Mouse (Mus musculus): Measurements from ENCODE around the gene Ddx25. TPM values are rescaled to one million over a fixed set of nuclear protein-coding genes. Genes with fewer than 3 reads are reported as not detected.
A peak's percentile ranks its signal among the peaks of the same experiment; 100 is the strongest.

The Ddx25 gene
- polyA plus RNA-seq, 1 experiment from 2014 or later: 1.2 TPM

GRCm38 (mm10) chr9:35543099-35543860 is 15.0 kb downstream of the Ddx25 start:
- H3K9me3 ChIP-seq (ENCODE audit: control insufficient read depth, low read length): no peaks in the 10 kb centered on the region
- no peak overlapping the region for H3K4me3 ChIP-seq (ENCODE audit: low read length)
- H3K27ac ChIP-seq (ENCODE audit: low read length): no peak overlapping the region
- H3K36me3 ChIP-seq (ENCODE audit: control insufficient read depth, insufficient read depth, low read length): no peaks in the 10 kb centered on the region
- 83% methylated on average over 14 of the region's 14 CpGs for WGBS
- no peaks in the 10 kb centered on the region for H3K27me3 ChIP-seq (replicated peaks; ENCODE audit: control insufficient read depth, insufficient read depth, low read length)
- no peaks in the 10 kb centered on the region for H3K4me1 ChIP-seq (ENCODE audit: control insufficient read depth, insufficient read depth, low read length)
- no peak overlapping the region for H3K4me2 ChIP-seq (ENCODE audit: low read depth, low read length)
- H3K9ac ChIP-seq (ENCODE audit: low read depth, low read length): no peak overlapping the region
- ATAC-seq: no peak

GRCm38 (mm10) chr9:35541941-35542340 is 16.4 kb downstream of the Ddx25 start:
- no peaks in the 10 kb centered on the region for H3K4me1 ChIP-seq (ENCODE audit: control insufficient read depth, insufficient read depth, low read length)
- H3K4me2 ChIP-seq (ENCODE audit: low read depth, low read length): no peak overlapping the region
- H3K9ac ChIP-seq (ENCODE audit: low read depth, low read length): no peak overlapping the region
- no peak overlapping the region for H3K4me3 ChIP-seq (ENCODE audit: low read length)
- no peak for ATAC-seq
- WGBS: 62% methylated on average over 6 of the region's 6 CpGs
- H3K36me3 ChIP-seq (ENCODE audit: control insufficient read depth, insufficient read depth, low read length): no peaks in the 10 kb centered on the region
- H3K27me3 ChIP-seq (replicated peaks; ENCODE audit: control insufficient read depth, insufficient read depth, low read length): no peaks in the 10 kb centered on the region
- H3K9me3 ChIP-seq (ENCODE audit: control insufficient read depth, low read length): no peaks in the 10 kb centered on the region
- no peak overlapping the region for H3K27ac ChIP-seq (ENCODE audit: low read length)

- Histone ChIP-seq H3K9me3 (ENCODE audit: control insufficient read depth, low read length) (no peaks in the 10 kb centered on the region), H3K36me3 (ENCODE audit: control insufficient read depth, insufficient read depth, low read length) (no peaks in the 10 kb centered on the region), H3K9ac (ENCODE audit: low read depth, low read length) (no peak overlapping the region), H3K4me1 (ENCODE audit: control insufficient read depth, insufficient read depth, low read length) (no peaks in the 10 kb centered on the region), H3K4me2 (ENCODE audit: low read depth, low read length) (no peak overlapping the region), H3K27ac (ENCODE audit: low read length) (no peak overlapping the region), H3K4me3 (ENCODE audit: low read length) (no peak overlapping the region), H3K27me3 (replicated peaks; ENCODE audit: control insufficient read depth, insufficient read depth, low read length) (no peaks in the 10 kb centered on the region)
- peak; percentile 80 for ATAC-seq
- WGBS: 5% methylated on average over 6 of the region's 6 CpGs
These were observed 16.8 kb downstream of the Ddx25 start for GRCm38 (mm10) chr9:35541488-35541887.

GRCm38 (mm10) chr9:35541024-35541423 is 17.3 kb downstream of the Ddx25 start:
- WGBS: 82% methylated on average over 5 of the region's 5 CpGs
- ATAC-seq: peak; percentile 19; the same call in 1 of the 2 replicates

GRCm38 (mm10) chr9:35539001-35539750 is 19.2 kb downstream of the Ddx25 start:
- Histone ChIP-seq H3K9ac (ENCODE audit: low read depth, low read length) (no peak overlapping the region), H3K36me3 (ENCODE audit: control insufficient read depth, insufficient read depth, low read length) (no peaks in the 10 kb centered on the region), H3K9me3 (ENCODE audit: control insufficient read depth, low read length) (no peaks in the 10 kb centered on the region), H3K27me3 (replicated peaks; ENCODE audit: control insufficient read depth, insufficient read depth, low read length) (no peaks in the 10 kb centered on the region), H3K4me1 (ENCODE audit: control insufficient read depth, insufficient read depth, low read length) (no peaks in the 10 kb centered on the region), H3K27ac (ENCODE audit: low read length) (no peak overlapping the region), H3K4me2 (ENCODE audit: low read depth, low read length) (no peak overlapping the region), H3K4me3 (ENCODE audit: low read length) (no peak overlapping the region)
- no peak for ATAC-seq
- WGBS: 69% methylated on average over 13 of the region's 13 CpGs

More at GRCm38 (mm10) chr9:35541024-35541423, 17.3 kb downstream of the Ddx25 start:
- Histone ChIP-seq H3K4me3 (ENCODE audit: low read length) (no peak overlapping the region), H3K9me3 (ENCODE audit: control insufficient read depth, low read length) (no peaks in the 10 kb centered on the region), H3K36me3 (ENCODE audit: control insufficient read depth, insufficient read depth, low read length) (no peaks in the 10 kb centered on the region), H3K9ac (ENCODE audit: low read depth, low read length) (no peak overlapping the region), H3K4me1 (ENCODE audit: control insufficient read depth, insufficient read depth, low read length) (no peaks in the 10 kb centered on the region), H3K4me2 (ENCODE audit: low read depth, low read length) (no peak overlapping the region), H3K27me3 (replicated peaks; ENCODE audit: control insufficient read depth, insufficient read depth, low read length) (no peaks in the 10 kb centered on the region), H3K27ac (ENCODE audit: low read length) (no peak overlapping the region)

GRCm38 (mm10) chr9:35535876-35536275 is 22.5 kb downstream of the Ddx25 start:
- no peaks in the 10 kb centered on the region for H3K36me3 ChIP-seq (ENCODE audit: control insufficient read depth, insufficient read depth, low read length)
- no peak overlapping the region for H3K4me3 ChIP-seq (ENCODE audit: low read length)
- no peak overlapping the region for H3K9ac ChIP-seq (ENCODE audit: low read depth, low read length)
- ATAC-seq: no peak
- no peaks in the 10 kb centered on the region for H3K9me3 ChIP-seq (ENCODE audit: control insufficient read depth, low read length)
- no peak overlapping the region for H3K27ac ChIP-seq (ENCODE audit: low read length)
- no peak overlapping the region for H3K4me2 ChIP-seq (ENCODE audit: low read depth, low read length)
- no peaks in the 10 kb centered on the region for H3K4me1 ChIP-seq (ENCODE audit: control insufficient read depth, insufficient read depth, low read length)
- WGBS: 81% methylated on average over 4 of the region's 4 CpGs
- no peaks in the 10 kb centered on the region for H3K27me3 ChIP-seq (replicated peaks; ENCODE audit: control insufficient read depth, insufficient read depth, low read length)

GRCm38 (mm10) chr9:35535110-35535509 is 23.2 kb downstream of the Ddx25 start:
- no peak overlapping the region for H3K9ac ChIP-seq (ENCODE audit: low read depth, low read length)
- no peak overlapping the region for H3K27ac ChIP-seq (ENCODE audit: low read length)
- no peaks in the 10 kb centered on the region for H3K9me3 ChIP-seq (ENCODE audit: control insufficient read depth, low read length)
- no peaks in the 10 kb centered on the region for H3K36me3 ChIP-seq (ENCODE audit: control insufficient read depth, insufficient read depth, low read length)
- WGBS: 9% methylated on average over 2 of the region's 2 CpGs
- H3K4me3 ChIP-seq (ENCODE audit: low read length): no peak overlapping the region
- no peaks in the 10 kb centered on the region for H3K4me1 ChIP-seq (ENCODE audit: control insufficient read depth, insufficient read depth, low read length)
- peak; percentile 82 for ATAC-seq
- no peak overlapping the region for H3K4me2 ChIP-seq (ENCODE audit: low read depth, low read length)
- no peaks in the 10 kb centered on the region for H3K27me3 ChIP-seq (replicated peaks; ENCODE audit: control insufficient read depth, insufficient read depth, low read length)

- no peaks in the 10 kb centered on the region for H3K4me1 ChIP-seq (ENCODE audit: control insufficient read depth, insufficient read depth, low read length)
- no peak overlapping the region for H3K4me3 ChIP-seq (ENCODE audit: low read length)
- H3K27me3 ChIP-seq (replicated peaks; ENCODE audit: control insufficient read depth, insufficient read depth, low read length): no peaks in the 10 kb centered on the region
- no peaks in the 10 kb centered on the region for H3K36me3 ChIP-seq (ENCODE audit: control insufficient read depth, insufficient read depth, low read length)
- H3K9me3 ChIP-seq (ENCODE audit: control insufficient read depth, low read length): no peaks in the 10 kb centered on the region
- ATAC-seq: no peak
- H3K9ac ChIP-seq (ENCODE audit: low read depth, low read length): no peak overlapping the region
- no peak overlapping the region for H3K27ac ChIP-seq (ENCODE audit: low read length)
- 59% methylated on average over 9 of the region's 9 CpGs for WGBS
- H3K4me2 ChIP-seq (ENCODE audit: low read depth, low read length): no peak overlapping the region
These were observed 25.1 kb downstream of the Ddx25 start for GRCm38 (mm10) chr9:35533266-35533665.

GRCm38 (mm10) chr9:35529796-35530195 is 28.5 kb downstream of the Ddx25 start:
- Histone ChIP-seq H3K4me3 (ENCODE audit: low read length) (no peak overlapping the region), H3K4me2 (ENCODE audit: low read depth, low read length) (no peak overlapping the region), H3K27me3 (replicated peaks; ENCODE audit: control insufficient read depth, insufficient read depth, low read length) (no peaks in the 10 kb centered on the region), H3K27ac (ENCODE audit: low read length) (no peak overlapping the region), H3K9me3 (ENCODE audit: control insufficient read depth, low read length) (no peaks in the 10 kb centered on the region), H3K9ac (ENCODE audit: low read depth, low read length) (no peak overlapping the region), H3K36me3 (ENCODE audit: control insufficient read depth, insufficient read depth, low read length) (no peaks in the 10 kb centered on the region), H3K4me1 (ENCODE audit: control insufficient read depth, insufficient read depth, low read length) (no peaks in the 10 kb centered on the region)
- WGBS: 12% methylated on average over 1 of the region's 1 CpGs
- no peak for ATAC-seq
